Mouse (Mus musculus) cerebellum, adult 2 months (tissue): ENCODE results near the gene Pfkp.

Experiments used
- CTCF ChIP-seq: fragments of 200-500 bp; IDR thresholded peaks from 2 replicates; pipeline ENCODE4 v1.5.1; 2011; ENCODE audit warnings: low read depth, mild to moderate bottlenecking, control low read depth, low read length, moderate library complexity, borderline replicate concordance; ENCODE audit not compliant: insufficient read depth
- POLR2A ChIP-seq: fragments of 200-500 bp; IDR thresholded peaks from 2 replicates; pipeline ENCODE4 v1.6.1; 2011; ENCODE audit warnings: low read length, control low read depth, borderline replicate concordance; ENCODE audit not compliant: insufficient read depth

GRCm38 (mm10) chr13:6600626-6601025 lies 48.0 kb downstream of the Pfkp start:
- no peak for TF ChIP-seq CTCF
- TF ChIP-seq POLR2A, result no peak
